Mouse (Mus musculus) heart, adult 2 months (tissue): ENCODE measurements around the gene Hormad2. TPM values are rescaled to one million over a fixed set of nuclear protein-coding genes. Genes with fewer than 3 reads are reported as not detected.

ENCODE experiments used
- DNase-seq, 2 experiments: peaks; one replicate each; pipeline ENCODE4 v3.0.0; 2021
- H3K27ac ChIP-seq: fragments of 200-600 bp; 2 replicates; pipeline ENCODE4 v1.8.1; 2022
- H3K27me3 ChIP-seq: fragments of 200-500 bp; 2 replicates; pipeline ENCODE4 v1.6.1; 2012; ENCODE audit warnings: mild to moderate bottlenecking, low read length, inconsistent platforms, mixed read lengths; ENCODE audit not compliant: control insufficient read depth, insufficient read depth
- H3K36me3 ChIP-seq: fragments of 200-500 bp; 2 replicates; pipeline ENCODE4 v1.6.1; 2012; ENCODE audit warnings: low read length, inconsistent platforms; ENCODE audit not compliant: control insufficient read depth, insufficient read depth
- H3K4me1 ChIP-seq: fragments of 200-500 bp; 2 replicates; pipeline ENCODE4 v1.6.1; 2011; ENCODE audit warnings: low read length; ENCODE audit not compliant: control insufficient read depth, insufficient read depth
- H3K4me3 ChIP-seq: fragments of 200-600 bp; 2 replicates; pipeline ENCODE4 v1.8.1; 2022
- H3K79me2 ChIP-seq: fragments of 200-500 bp; replicated peaks from 2 replicates; pipeline ENCODE4 v1.6.1; 2012; ENCODE audit warnings: mild to moderate bottlenecking, inconsistent platforms, low read length, moderate library complexity, mixed read lengths; ENCODE audit not compliant: control insufficient read depth, insufficient read depth
- H3K9ac ChIP-seq: fragments of 200-500 bp; 2 replicates; pipeline ENCODE4 v1.6.1; 2012; ENCODE audit warnings: low read depth, mild to moderate bottlenecking, control low read depth, inconsistent platforms, low read length, mixed read lengths
- CTCF ChIP-seq: fragments of 200-600 bp; IDR thresholded peaks from 2 replicates; pipeline ENCODE4 v1.8.1; 2022; ENCODE audit warnings: antibody characterized with exemption, mild to moderate bottlenecking, moderate library complexity
- EP300 ChIP-seq: fragments of 200-500 bp; IDR thresholded peaks from 2 replicates; pipeline ENCODE4 v1.6.1; 2011; ENCODE audit warnings: low read depth, low read length, control low read depth; ENCODE audit not compliant: insufficient read depth
- POLR2A ChIP-seq: fragments of 200-500 bp; IDR thresholded peaks from 2 replicates; pipeline ENCODE4 v1.6.1; 2011; ENCODE audit warnings: mild to moderate bottlenecking, low read depth, low read length, control low read depth; ENCODE audit not compliant: insufficient read depth
- WGBS: fragments of 180-500 bp; shearing (Covaris S2); methylation state at CpG from one replicate; pipeline ENCODE4 v1.1.7; 2018; 5-methylcytosine and 5-hydroxymethylcytosine counted together
- intact Hi-C: fragments of 180-260 bp; cut with DNase I; formaldehyde crosslinking; loops from one replicate; pipeline ENCODE4 v1.15.1; 2025
- polyA plus RNA-seq: library from polyadenylated mRNA; depleted of rRNA; stranded (reverse); fragments of >200 nt; gene quantifications from 2 replicates; pipeline ENCODE4 v1.2.3, GENCODE M21; 2012
- total RNA-seq, 2 experiments: library from RNA; stranded (reverse); gene quantifications; 2 replicates each; pipeline ENCODE4 v1.2.3; 2021

Gene Hormad2
- total and polyA plus RNA-seq, 3 experiments: 0.18 TPM; not detected in 2

DNA sequence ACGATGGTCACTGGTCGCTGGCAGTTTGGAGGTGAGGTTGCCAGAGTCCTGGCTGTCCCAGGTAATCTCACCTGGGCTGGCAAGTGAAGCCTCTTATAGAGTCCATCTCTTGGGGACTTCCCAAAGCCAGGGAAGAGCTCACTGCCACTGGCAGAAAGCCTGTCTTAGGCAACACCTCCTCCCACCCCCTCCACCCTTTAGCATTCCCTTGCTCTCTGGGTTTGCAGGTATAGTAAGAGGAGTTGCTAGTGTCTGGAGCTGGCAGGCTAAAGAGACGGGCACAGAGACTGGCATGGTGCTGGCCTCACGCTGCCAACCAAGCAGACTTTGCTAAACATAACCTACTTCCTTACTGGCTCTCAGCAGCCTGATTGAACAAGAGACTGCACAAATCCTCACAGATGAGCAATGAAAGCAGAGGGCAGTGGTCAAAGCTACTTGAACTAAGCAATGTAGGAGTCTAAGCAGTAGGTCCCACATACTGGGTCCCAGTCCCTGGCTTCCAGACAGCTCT lies 35.3 kb upstream of the Hormad2 start:
- Histone ChIP-seq H3K4me1 (no peaks in the 10 kb centered on the region; the same call in 1 of the 2 replicates), H3K79me2 (no peaks in the 10 kb centered on the region), H3K9ac (no peak overlapping the region), H3K27ac (no peak overlapping the region), H3K4me3 (no peak overlapping the region), H3K27me3 (no peaks in the 10 kb centered on the region), H3K36me3 (no peaks in the 10 kb centered on the region)
- no peak for DNase-seq
- WGBS: 69% methylated on average over 4 of the region's 4 CpGs
- TF ChIP-seq CTCF (no peak), EP300 (no peak), POLR2A (no peak)
- intact Hi-C loops: no loop called here

GRCm38 (mm10) chr11:4472464-4473179 lies 31.7 kb upstream of the Hormad2 start:
- DNase-seq: no peak
- no peak overlapping the region for H3K4me3 ChIP-seq
- no peaks in the 10 kb centered on the region for H3K79me2 ChIP-seq
- WGBS: 65% methylated on average over 7 of the region's 7 CpGs
- no peak overlapping the region for H3K27ac ChIP-seq
- no peaks in the 10 kb centered on the region; the same call in 1 of the 2 replicates for H3K27me3 ChIP-seq
- TF ChIP-seq POLR2A (no peak), EP300 (no peak), CTCF (no peak)
- H3K9ac ChIP-seq: no peak overlapping the region
- no peaks in the 10 kb centered on the region for H3K36me3 ChIP-seq
- intact Hi-C loops: no loop called here
- H3K4me1 ChIP-seq: no peaks in the 10 kb centered on the region; the same call in 1 of the 2 replicates

DNA sequence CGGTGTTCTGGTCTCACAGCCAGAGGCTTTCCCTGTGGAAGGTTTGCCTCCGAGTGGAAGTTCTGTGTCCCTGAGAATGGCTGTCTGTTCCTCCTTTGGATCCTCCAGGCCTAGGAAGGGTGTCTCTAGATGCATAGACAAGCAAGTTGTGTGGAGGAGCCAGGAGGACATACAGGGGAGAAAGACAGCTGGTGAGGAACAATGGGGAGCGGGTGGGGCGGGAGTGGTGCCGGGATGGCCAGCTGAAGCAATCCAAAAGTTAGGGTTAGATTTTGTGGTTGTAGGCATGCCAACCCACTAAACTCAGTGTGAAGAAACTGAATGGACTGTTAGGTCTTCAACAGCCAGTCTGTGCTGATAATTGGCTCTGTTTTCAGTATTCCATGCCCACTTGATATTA lies 30.8 kb upstream of the Hormad2 start:
- intact Hi-C loops: no loop called here
- Histone ChIP-seq H3K79me2 (no peaks in the 10 kb centered on the region), H3K4me3 (no peak overlapping the region), H3K27ac (no peak overlapping the region), H3K4me1 (no peaks in the 10 kb centered on the region; the same call in 1 of the 2 replicates), H3K27me3 (no peaks in the 10 kb centered on the region; the same call in 1 of the 2 replicates), H3K36me3 (no peaks in the 10 kb centered on the region), H3K9ac (no peak overlapping the region)
- WGBS: 65% methylated on average over 5 of the region's 5 CpGs
- no peak for TF ChIP-seq POLR2A
- TF ChIP-seq CTCF: no peak
- no peak for DNase-seq

GRCm38 (mm10) chr11:4471251-4471650 lies 30.3 kb upstream of the Hormad2 start:
- H3K9ac ChIP-seq: no peak overlapping the region
- no peak for TF ChIP-seq POLR2A
- TF ChIP-seq EP300: no peak
- no peak for TF ChIP-seq CTCF
- no peak for DNase-seq
- H3K27ac ChIP-seq: no peak overlapping the region
- peaks cover 1% of the 10 kb centered on the region; the same call in 1 of the 2 replicates for H3K4me1 ChIP-seq
- no peaks in the 10 kb centered on the region; the same call in 1 of the 2 replicates for H3K27me3 ChIP-seq
- no peak overlapping the region for H3K4me3 ChIP-seq
- intact Hi-C loops: no loop called here
- H3K36me3 ChIP-seq: no peaks in the 10 kb centered on the region
- no peaks in the 10 kb centered on the region for H3K79me2 ChIP-seq

DNA sequence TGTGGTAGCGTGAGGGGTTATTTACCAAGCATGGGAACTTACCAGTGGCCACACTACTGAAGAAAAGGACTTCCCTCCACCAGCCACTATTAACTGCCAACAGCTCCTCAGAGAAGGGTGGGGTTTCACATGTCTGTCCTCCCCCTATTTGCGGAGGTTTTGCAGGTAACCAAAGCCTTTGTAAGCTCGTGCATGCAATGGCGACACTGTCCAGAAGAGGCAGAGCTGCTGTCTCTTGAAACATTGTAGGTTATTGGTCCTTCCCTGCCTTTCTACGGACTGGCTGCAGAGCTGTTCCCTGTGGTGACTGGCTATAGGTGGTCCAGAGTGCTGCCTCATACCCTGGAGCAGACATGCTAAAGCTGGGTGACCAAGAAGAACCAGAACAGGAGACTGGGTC lies 28.2 kb upstream of the Hormad2 start:
- Histone ChIP-seq H3K36me3 (no peaks in the 10 kb centered on the region), H3K4me1 (peaks cover 3% of the 10 kb centered on the region; the same call in 1 of the 2 replicates), H3K9ac (no peak overlapping the region), H3K4me3 (no peak overlapping the region), H3K27ac (no peak overlapping the region), H3K27me3 (no peaks in the 10 kb centered on the region; the same call in 1 of the 2 replicates), H3K79me2 (no peaks in the 10 kb centered on the region)
- intact Hi-C loops: no loop called here
- TF ChIP-seq CTCF: no peak
- no peak for TF ChIP-seq EP300
- no peak for TF ChIP-seq POLR2A
- 82% methylated on average over 5 of the region's 5 CpGs for WGBS
- DNase-seq: no peak

- no peaks in the 10 kb centered on the region for H3K36me3 ChIP-seq
- H3K27me3 ChIP-seq: no peaks in the 10 kb centered on the region; the same call in 1 of the 2 replicates
- H3K9ac ChIP-seq: no peak overlapping the region
- no peak for DNase-seq
- H3K4me1 ChIP-seq: peaks cover 3% of the 10 kb centered on the region; the same call in 1 of the 2 replicates
- H3K27ac ChIP-seq: no peak overlapping the region
- H3K79me2 ChIP-seq: no peaks in the 10 kb centered on the region
- no peak for TF ChIP-seq EP300
- no peak for TF ChIP-seq CTCF
- TF ChIP-seq POLR2A: no peak
- WGBS: 68% methylated on average over 1 of the region's 1 CpGs
- intact Hi-C loops: no loop called here
- H3K4me3 ChIP-seq: no peak overlapping the region
Observed at GRCm38 (mm10) chr11:4467436-4467835, 26.5 kb upstream of the Hormad2 start.
